Mouse (Mus musculus) cerebellum, adult 11-12 months (tissue): ENCODE measurements around the gene Mucl1.
"Not testable (repeated sequence)": the region's sequence is repeated elsewhere in the genome, so short reads cannot be mapped to it uniquely, and the experiment has no call there.

Source experiments
- DNase-seq: peaks from one replicate; pipeline ENCODE4 v3.0.0; 2022

The Mucl1 gene

DNA sequence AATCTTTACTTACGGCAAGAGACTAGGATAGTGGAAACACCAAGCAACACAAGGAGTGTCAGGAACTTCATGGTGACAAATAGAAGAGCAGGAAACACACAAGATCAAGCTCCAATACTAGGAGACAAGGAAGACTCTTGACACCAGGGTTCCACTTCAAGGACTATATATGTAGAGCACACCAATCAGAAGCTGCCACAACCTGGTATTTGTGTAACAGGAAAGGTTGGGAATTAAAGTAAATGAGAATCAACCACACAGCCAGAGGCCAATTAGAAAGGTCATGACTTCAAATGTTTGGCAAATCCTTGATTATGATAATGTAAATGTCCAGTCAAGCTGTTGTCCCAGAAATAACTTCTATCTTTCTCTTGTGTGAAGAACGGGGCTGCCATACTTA, at the start of gene Mucl1:
Gene Mucl1, minus strand, starts transcription at position 101 of the 400 bp plus-strand sequence.
- no peak for DNase-seq

- not testable (repeated sequence) for DNase-seq
Observed at GRCm38 (mm10) chr15:103766836-103767235, 11.6 kb upstream of the Mucl1 start.

DNA sequence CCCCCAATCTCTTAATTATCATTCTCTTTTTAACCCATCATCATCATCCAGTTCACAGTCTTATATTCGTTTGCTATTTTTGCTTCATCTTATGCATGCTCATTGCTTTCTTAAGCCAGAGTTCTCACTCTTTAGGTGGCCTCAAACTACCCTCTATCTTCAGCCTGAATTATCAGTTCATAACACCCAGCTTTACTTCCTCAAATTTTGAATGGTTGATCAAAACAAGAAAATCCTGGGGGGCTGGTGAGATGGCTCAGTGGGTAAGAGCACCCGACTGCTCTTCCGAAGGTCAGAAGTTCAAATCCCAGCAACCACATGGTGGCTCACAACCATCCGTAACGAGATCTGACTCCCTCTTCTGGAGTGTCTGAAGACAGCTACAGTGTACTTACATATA, 38.4 kb downstream of the Mucl1 start:
- not testable (repeated sequence) for DNase-seq
